ENCODE assay signal across 8 mouse cellular contexts in the genomic region with DNA sequence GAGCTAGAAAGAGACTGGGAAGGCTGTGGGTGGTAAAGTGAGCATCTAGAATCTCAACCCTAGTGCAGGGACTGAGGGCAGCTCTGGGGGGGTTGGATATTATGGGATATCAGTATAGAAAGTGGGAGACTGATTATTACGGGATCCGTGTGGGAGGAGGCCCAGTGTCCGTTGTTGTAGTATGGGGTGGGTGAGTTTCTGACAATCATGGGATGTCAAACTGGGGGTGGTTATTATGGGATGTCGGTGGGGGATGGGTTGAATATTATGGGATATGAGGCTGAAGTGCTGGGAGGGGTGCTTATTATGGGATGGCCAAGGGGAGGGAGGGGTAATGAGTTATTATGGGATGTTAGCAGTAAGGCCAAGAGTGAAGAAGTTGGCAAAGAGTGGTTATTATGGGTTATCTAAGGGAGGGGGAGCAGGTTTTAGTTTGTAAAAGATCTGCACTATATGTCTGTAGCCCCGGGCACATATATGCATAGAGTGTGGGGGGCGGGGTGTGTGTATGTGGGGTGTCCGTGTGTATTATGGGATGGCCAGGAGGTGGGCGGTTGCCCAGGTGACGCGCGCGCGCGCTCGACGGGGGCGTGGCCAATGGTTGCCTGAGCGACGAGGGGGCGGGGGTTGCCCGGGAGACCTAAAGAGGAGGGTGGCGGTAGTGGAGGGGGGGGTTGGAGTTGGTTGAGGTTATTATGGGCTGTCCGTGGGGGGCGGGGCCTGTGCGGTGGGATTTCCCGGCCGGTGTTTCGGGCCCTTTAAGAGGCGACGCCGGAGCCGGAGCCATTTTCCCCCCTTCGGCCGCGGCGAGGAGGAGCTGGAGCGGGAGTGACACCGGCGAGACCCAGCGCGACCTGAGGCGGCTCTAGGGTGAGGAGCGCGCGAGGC. TPM values are rescaled to one million over a fixed set of nuclear protein-coding genes. Genes with fewer than 3 reads are reported as not detected.
DNase-seq lines count a peak whose midpoint lies in the region; ATAC-seq lines count a peak whose summit lies in the region.

A gene (plus strand): TSS at position 591 of the 888 bp plus-strand sequence.

- peak within 1 kb of the TSS; percentile 98 for H3K4me3 ChIP-seq in forebrain, embryonic 11.5 days (ENCODE audit: low read depth, low read length)
- H3K4me3 ChIP-seq in heart, embryonic 15.5 days: peak within 1 kb of the TSS; percentile 80
- peak within 1 kb of the TSS; percentile 95 for H3K4me3 ChIP-seq in liver, embryonic 13.5 days (replicated peaks)
- H3K4me3 ChIP-seq in stomach, embryonic 15.5 days (replicated peaks): peak within 1 kb of the TSS; percentile 82

- peak within 1 kb of the TSS; percentile 95 for H3K9ac ChIP-seq in forebrain, embryonic 11.5 days (ENCODE audit: low read length)
- peak within 1 kb of the TSS; percentile 93 for H3K9ac ChIP-seq in heart, embryonic 15.5 days
- peak within 1 kb of the TSS; percentile 97 for H3K9ac ChIP-seq in liver, embryonic 13.5 days
- H3K9ac ChIP-seq in stomach, embryonic 15.5 days: peak within 1 kb of the TSS; percentile 87

- H3K27ac ChIP-seq in forebrain, embryonic 11.5 days (ENCODE audit: low read depth, low read length): peak within 1 kb of the TSS; percentile 96
- peak within 1 kb of the TSS; percentile 94 for H3K27ac ChIP-seq in heart, embryonic 15.5 days
- peak within 1 kb of the TSS; percentile 95 for H3K27ac ChIP-seq in liver, embryonic 13.5 days
- H3K27ac ChIP-seq in stomach, embryonic 15.5 days: peak within 1 kb of the TSS; percentile 92

- ATAC-seq in forebrain, embryonic 11.5 days (replicated peaks; ENCODE audit: low FRiP score): peak; percentile 77
- ATAC-seq in heart, embryonic 15.5 days (replicated peaks; ENCODE audit: insufficient number of reproducible peaks, insufficient read depth, low FRiP score, low read depth): peak; percentile 77
- ATAC-seq in liver, embryonic 13.5 days (ENCODE audit: low read depth): peak; percentile 73
- ATAC-seq in stomach, embryonic 15.5 days (ENCODE audit: insufficient read depth, low FRiP score, low read depth): peak; percentile 78

- peaks cover 5% of the 10 kb centered on the region; the same call in 1 of the 2 replicates for H3K36me3 ChIP-seq in forebrain, embryonic 11.5 days (ENCODE audit: control insufficient read depth, insufficient read depth, low read length)
- H3K36me3 ChIP-seq in heart, embryonic 15.5 days: peaks cover 6% of the 10 kb centered on the region
- H3K36me3 ChIP-seq in liver, embryonic 13.5 days: peaks cover 28% of the 10 kb centered on the region
- H3K36me3 ChIP-seq in stomach, embryonic 15.5 days: peaks cover 8% of the 10 kb centered on the region

- H3K4me1 ChIP-seq in forebrain, embryonic 11.5 days (replicated peaks; ENCODE audit: control insufficient read depth, insufficient read depth, low read length): peaks cover 29% of the 10 kb centered on the region
- H3K4me1 ChIP-seq in heart, embryonic 15.5 days (replicated peaks): peaks cover 42% of the 10 kb centered on the region
- peaks cover 65% of the 10 kb centered on the region for H3K4me1 ChIP-seq in liver, embryonic 13.5 days (replicated peaks)
- peaks cover 37% of the 10 kb centered on the region for H3K4me1 ChIP-seq in stomach, embryonic 15.5 days

- 4% methylated on average over 39 of the region's 45 CpGs for WGBS in forebrain, embryonic 11.5 days
- WGBS in heart, embryonic 15.5 days: 3% methylated on average over 40 of the region's 45 CpGs
- 1% methylated on average over 36 of the region's 45 CpGs for WGBS in liver, embryonic 13.5 days (ENCODE audit: insufficient replicate concordance)
- 1% methylated on average over 45 of the region's 45 CpGs for WGBS in stomach, embryonic 15.5 days

- no peaks in the 10 kb centered on the region for H3K9me3 ChIP-seq in forebrain, embryonic 11.5 days (ENCODE audit: control insufficient read depth, low read length)
- no peaks in the 10 kb centered on the region for H3K9me3 ChIP-seq in heart, embryonic 15.5 days (replicated peaks)
- no peaks in the 10 kb centered on the region for H3K9me3 ChIP-seq in liver, embryonic 13.5 days (replicated peaks)
- H3K9me3 ChIP-seq in stomach, embryonic 15.5 days: no peaks in the 10 kb centered on the region

- no peaks in the 10 kb centered on the region for H3K27me3 ChIP-seq in forebrain, embryonic 11.5 days (ENCODE audit: control insufficient read depth, insufficient read depth, low read length)
- no peaks in the 10 kb centered on the region for H3K27me3 ChIP-seq in heart, embryonic 15.5 days
- no peaks in the 10 kb centered on the region for H3K27me3 ChIP-seq in liver, embryonic 13.5 days
- H3K27me3 ChIP-seq in stomach, embryonic 15.5 days (replicated peaks): no peaks in the 10 kb centered on the region

- DNase-seq in CD8-positive naive resting alpha-beta T cell, adult 2 months (ENCODE audit: low read depth in 2 of 2, low spot score in 2 of 2): peak; percentile 70 to 79
- peak; percentile 76 for DNase-seq in c-Kit-positive CD71-negative TER-119-negative erythroid progenitor cells, embryonic 14.5 days (ENCODE audit: low read depth)
- peak; percentile 98 for DNase-seq in forebrain, embryonic 11.5 days (ENCODE audit: low spot score)
- peak; percentile 98 to 99 for DNase-seq in kidney, postnatal 25 days
- DNase-seq in liver, embryonic 13.5 days: peak; percentile 87
- peak; percentile 93 for DNase-seq in neural tube, embryonic 10.5 days (ENCODE audit: extremely low spot score, low spot score)

- H3K4me2 ChIP-seq in forebrain, embryonic 11.5 days (ENCODE audit: low read depth, low read length, severe bottlenecking): peak within 1 kb of the TSS; percentile 97
- peak within 1 kb of the TSS; percentile 89 for H3K4me2 ChIP-seq in heart, embryonic 15.5 days
- peak within 1 kb of the TSS; percentile 98 for H3K4me2 ChIP-seq in liver, embryonic 13.5 days
- peak within 1 kb of the TSS; percentile 80 for H3K4me2 ChIP-seq in stomach, embryonic 15.5 days

RNA-seq across cellular contexts. Expression of the gene that starts here (rescaled TPM):
- polyA plus RNA-seq in forebrain, embryonic 11.5 days (2014; fragmentation: Nextera tagmentation; extraction: Ambion mirVana): 124 and 131 TPM in 2 replicates
- polyA plus RNA-seq in heart, embryonic 15.5 days (2015; fragmentation: Nextera tagmentation; extraction: Ambion mirVana): 61.1 and 63.4 TPM in 2 replicates
- 29.2 and 30.0 TPM in 2 replicates for polyA plus RNA-seq in liver, embryonic 13.5 days (2015; fragmentation: Nextera tagmentation; extraction: Ambion mirVana)
- polyA plus RNA-seq in stomach, embryonic 15.5 days (2015; fragmentation: Nextera tagmentation; extraction: Ambion mirVana): 58.6 and 62.3 TPM in 2 replicates

Comparison
In these comparisons a context has a peak if more than half of its experiments do, and no peak if none do; other contexts are left out.
1. Peak in every context shown above with its lines: DNase-seq, ATAC-seq, H3K4me3 ChIP-seq and H3K27ac ChIP-seq.